Mouse (Mus musculus) liver, adult 2 months (tissue): ENCODE measurements around the gene Gnai1.

Source experiments
- CTCF ChIP-seq: fragments of 200-500 bp; IDR thresholded peaks from 2 replicates; pipeline ENCODE4 v1.5.1; 2011; ENCODE audit warnings: low read depth, low read length, control low read depth
- POLR2A ChIP-seq: fragments of 200-500 bp; IDR thresholded peaks from 2 replicates; pipeline ENCODE4 v1.6.1; 2011; ENCODE audit warnings: low read length, control low read depth; ENCODE audit not compliant: insufficient read depth; ENCODE audit errors: extremely low read depth

DNA sequence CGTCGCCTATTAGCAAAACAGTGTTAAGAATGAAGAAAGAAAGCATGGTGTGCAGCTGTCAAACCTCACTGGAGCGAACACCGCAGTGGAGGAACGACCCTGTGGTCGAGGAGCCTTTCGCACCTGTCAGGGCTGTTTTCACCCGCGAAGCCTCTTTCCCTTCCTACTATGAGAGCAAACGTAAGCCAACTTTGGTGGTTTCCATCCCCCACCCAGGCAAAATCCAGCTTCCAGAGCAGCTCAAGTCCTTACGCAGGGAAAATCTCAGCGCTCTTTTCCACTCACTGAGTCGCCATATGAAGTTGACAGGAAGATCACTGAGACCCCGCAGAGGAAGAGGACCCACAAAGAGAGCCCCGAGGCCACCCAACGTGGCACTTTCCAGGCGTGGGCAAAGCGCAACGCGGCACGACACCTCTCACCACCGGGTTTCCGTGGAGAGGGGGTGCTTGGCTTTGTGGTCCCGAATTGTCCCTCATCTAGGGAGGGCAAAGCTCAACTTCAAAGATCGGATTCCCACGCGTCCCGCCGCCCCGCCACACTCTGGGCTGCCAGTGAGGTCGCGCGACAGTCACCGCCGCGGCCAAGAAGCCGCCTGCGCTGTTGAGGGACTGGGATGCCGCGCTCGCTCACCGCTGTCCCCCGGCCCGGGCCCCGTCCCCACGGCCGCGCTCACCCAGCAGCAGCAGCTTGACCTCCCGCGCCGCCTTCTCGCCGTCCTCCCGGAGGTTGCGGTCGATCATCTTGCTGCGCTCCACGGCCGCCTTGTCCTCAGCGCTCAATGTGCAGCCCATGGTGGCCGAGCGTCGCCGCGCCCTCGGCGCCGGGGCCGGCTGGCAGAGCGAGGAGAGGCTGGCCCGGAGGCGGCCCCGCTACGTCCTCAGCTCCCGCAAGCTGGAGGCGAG lies 527 bp downstream of the Gnai1 start:
- no peak for TF ChIP-seq POLR2A
- no peak for TF ChIP-seq CTCF
